ENCODE assay signal across 12 mouse cellular contexts in genomic region chr1:168299928-168300365, GRCm38 (mm10).
DNase-seq lines count a peak whose midpoint lies in the region; ATAC-seq lines count a peak whose summit lies in the region.
"Had no signal": no experiment of that assay in that cellular context is flagged by ENCODE, and none has a peak within 500 bp of the region (broad histone marks: within the 10 kb centered on the region; RNA-seq: fewer than 3 reads in every experiment).

No protein-coding gene starts in this region.

- H3K36me3 ChIP-seq in kidney, embryonic 15.5 days, result peaks cover 16% of the 10 kb centered on the region
- H3K36me3 ChIP-seq in embryonic facial prominence, embryonic 14.5 days (ENCODE audit: control insufficient read depth, insufficient read depth, low read length), result peaks cover 8% of the 10 kb centered on the region; the same call in 1 of the 2 replicates
- no peaks in the 10 kb centered on the region for H3K36me3 ChIP-seq in midbrain, embryonic 16.5 days (ENCODE audit: control insufficient read depth, insufficient read depth, low read length)

- 0 out of 2 replicates have a peak, but pooled peaks have one; percentile 37 for ATAC-seq in kidney, embryonic 15.5 days (replicated peaks; ENCODE audit: low FRiP score)
- peak; percentile 45 for ATAC-seq in embryonic facial prominence, embryonic 14.5 days (ENCODE audit: low read depth)
- peak; percentile 25; the same call in 1 of the 2 replicates for ATAC-seq in midbrain, embryonic 16.5 days
- ATAC-seq: liver, postnatal 0 days had no signal

- no peak for DNase-seq in kidney, adult 18-20 months
- DNase-seq in embryonic facial prominence, embryonic 14.5 days (ENCODE audit: low spot score), result no peak
- peak; percentile 32 for DNase-seq in forelimb bud, embryonic 11.5 days (ENCODE audit: low read depth, low spot score)
- no peak for DNase-seq in yolk sac, embryonic 10.5 days (ENCODE audit: low spot score)
- no peak for DNase-seq in gastrocnemius, postnatal 4 days (ENCODE audit: low spot score in 2 of 2)
- no peak for DNase-seq in layer of hippocampus, postnatal 25 days (ENCODE audit: extremely low spot score in 1 of 2, low spot score in 1 of 2)
- DNase-seq: cerebellum, adult 9-11 months; kidney, postnatal 10 days; liver, postnatal 0 days had no signal

- no peak overlapping the region for H3K9ac ChIP-seq in kidney, embryonic 15.5 days
- H3K9ac ChIP-seq in embryonic facial prominence, embryonic 14.5 days (ENCODE audit: low read depth, low read length), result no peak overlapping the region
- peak overlapping the region; percentile 50 for H3K9ac ChIP-seq in midbrain, embryonic 16.5 days (ENCODE audit: low read depth, low read length)
- H3K9ac ChIP-seq: liver, postnatal 0 days had no signal

- H3K4me1 ChIP-seq in kidney, embryonic 15.5 days, result peaks cover 28% of the 10 kb centered on the region
- H3K4me1 ChIP-seq in embryonic facial prominence, embryonic 14.5 days (ENCODE audit: control insufficient read depth, insufficient read depth, low read length), result 0 out of 2 replicates have a peak, but pooled peaks cover 7% of the 10 kb centered on the region
- peaks cover 26% of the 10 kb centered on the region for H3K4me1 ChIP-seq in midbrain, embryonic 16.5 days (ENCODE audit: control insufficient read depth, insufficient read depth, low read length)

- H3K4me3 ChIP-seq in kidney, embryonic 15.5 days (replicated peaks), result no peak overlapping the region
- no peak overlapping the region for H3K4me3 ChIP-seq in embryonic facial prominence, embryonic 14.5 days (ENCODE audit: low read depth, low read length)
- H3K4me3 ChIP-seq in midbrain, embryonic 16.5 days (ENCODE audit: low read depth, low read length), result no peak overlapping the region

- H3K27ac ChIP-seq in kidney, embryonic 15.5 days, result no peak overlapping the region
- H3K27ac ChIP-seq in embryonic facial prominence, embryonic 14.5 days (replicated peaks; ENCODE audit: low read depth, low read length), result no peak overlapping the region
- peak overlapping the region; percentile 80 for H3K27ac ChIP-seq in midbrain, embryonic 16.5 days (ENCODE audit: low read length)

- H3K4me2 ChIP-seq in kidney, embryonic 15.5 days, result no peak overlapping the region
- H3K4me2 ChIP-seq in embryonic facial prominence, embryonic 14.5 days (ENCODE audit: low read depth, low read length), result no peak overlapping the region
- H3K4me2 ChIP-seq in midbrain, embryonic 16.5 days (ENCODE audit: low read length), result peak overlapping the region; percentile 39

- 64% methylated on average over 12 of the region's 12 CpGs for WGBS in kidney, embryonic 15.5 days
- 56% methylated on average over 12 of the region's 12 CpGs for WGBS in embryonic facial prominence, embryonic 14.5 days
- WGBS in midbrain, embryonic 16.5 days, result 37% methylated on average over 12 of the region's 12 CpGs

- no peaks in the 10 kb centered on the region for H3K9me3 ChIP-seq in kidney, embryonic 15.5 days (replicated peaks)
- H3K9me3 ChIP-seq in embryonic facial prominence, embryonic 14.5 days (ENCODE audit: control insufficient read depth, low read length), result 0 out of 2 replicates have a peak, but pooled peaks cover 4% of the 10 kb centered on the region
- H3K9me3 ChIP-seq in midbrain, embryonic 16.5 days (replicated peaks; ENCODE audit: control insufficient read depth, low read length, poor library complexity, severe bottlenecking), result no peaks in the 10 kb centered on the region

- H3K27me3 ChIP-seq in kidney, embryonic 15.5 days, result no peaks in the 10 kb centered on the region
- H3K27me3 ChIP-seq in embryonic facial prominence, embryonic 14.5 days (replicated peaks; ENCODE audit: control insufficient read depth, insufficient read depth, low read length), result no peaks in the 10 kb centered on the region
- no peaks in the 10 kb centered on the region for H3K27me3 ChIP-seq in midbrain, embryonic 16.5 days (ENCODE audit: control insufficient read depth, insufficient read depth, low read depth, low read length)
- H3K27me3 ChIP-seq: CH12.LX had no signal
